Mouse (Mus musculus) midbrain, embryonic 12.5 days (tissue): ENCODE measurements around the gene Racgap1. TPM values are rescaled to one million over a fixed set of nuclear protein-coding genes. Genes with fewer than 3 reads are reported as not detected.

Source experiments
- ATAC-seq: fragments of 200-750 bp; cut with Nextera tagmentation; 2 replicates; pipeline ENCODE4 v1.8.0; 2017; ENCODE audit warnings: low read depth, moderate TSS enrichment, moderate library complexity; ENCODE audit not compliant: low FRiP score
- H3K27ac ChIP-seq: fragments of 300-500 bp; sonication (generic); replicated peaks from 2 replicates; pipeline ENCODE4 v1.5.1; 2016; ENCODE audit warnings: mild to moderate bottlenecking
- H3K27me3 ChIP-seq: fragments of 300-500 bp; sonication (generic); 2 replicates; pipeline ENCODE4 v1.6.1; 2016; ENCODE audit warnings: mild to moderate bottlenecking
- H3K36me3 ChIP-seq: fragments of 300-500 bp; sonication (generic); 2 replicates; pipeline ENCODE4 v1.6.1; 2016
- H3K4me1 ChIP-seq: fragments of 300-500 bp; sonication (generic); 2 replicates; pipeline ENCODE4 v1.6.1; 2016
- H3K4me2 ChIP-seq: fragments of 300-500 bp; sonication (generic); replicated peaks from 2 replicates; pipeline ENCODE4 v1.6.1; 2016; ENCODE audit warnings: mild to moderate bottlenecking, moderate library complexity
- H3K4me3 ChIP-seq: fragments of 300-500 bp; sonication (generic); 2 replicates; pipeline ENCODE4 v1.5.1; 2016; ENCODE audit warnings: mild to moderate bottlenecking
- H3K9ac ChIP-seq: fragments of 300-500 bp; sonication (generic); replicated peaks from 2 replicates; pipeline ENCODE4 v1.6.1; 2016; ENCODE audit warnings: mild to moderate bottlenecking, moderate library complexity
- H3K9me3 ChIP-seq: fragments of 300-500 bp; sonication (generic); 2 replicates; pipeline ENCODE4 v1.6.1; 2016; ENCODE audit warnings: mild to moderate bottlenecking
- WGBS: fragments of 180-500 bp; shearing (Covaris S2); methylation state at CpG from one replicate; pipeline ENCODE4 v1.1.7; 2016; 5-methylcytosine and 5-hydroxymethylcytosine counted together
- polyA plus RNA-seq: library from polyadenylated mRNA; unstranded; fragments of >200 nt; fragmentation: Nextera tagmentation; extraction: Ambion mirVana; gene quantifications from 2 replicates; pipeline ENCODE4 v1.2.1, GENCODE M21; 2016

Gene Racgap1
- polyA plus RNA-seq, 1 experiment from 2014 or later, result 223 TPM

DNA sequence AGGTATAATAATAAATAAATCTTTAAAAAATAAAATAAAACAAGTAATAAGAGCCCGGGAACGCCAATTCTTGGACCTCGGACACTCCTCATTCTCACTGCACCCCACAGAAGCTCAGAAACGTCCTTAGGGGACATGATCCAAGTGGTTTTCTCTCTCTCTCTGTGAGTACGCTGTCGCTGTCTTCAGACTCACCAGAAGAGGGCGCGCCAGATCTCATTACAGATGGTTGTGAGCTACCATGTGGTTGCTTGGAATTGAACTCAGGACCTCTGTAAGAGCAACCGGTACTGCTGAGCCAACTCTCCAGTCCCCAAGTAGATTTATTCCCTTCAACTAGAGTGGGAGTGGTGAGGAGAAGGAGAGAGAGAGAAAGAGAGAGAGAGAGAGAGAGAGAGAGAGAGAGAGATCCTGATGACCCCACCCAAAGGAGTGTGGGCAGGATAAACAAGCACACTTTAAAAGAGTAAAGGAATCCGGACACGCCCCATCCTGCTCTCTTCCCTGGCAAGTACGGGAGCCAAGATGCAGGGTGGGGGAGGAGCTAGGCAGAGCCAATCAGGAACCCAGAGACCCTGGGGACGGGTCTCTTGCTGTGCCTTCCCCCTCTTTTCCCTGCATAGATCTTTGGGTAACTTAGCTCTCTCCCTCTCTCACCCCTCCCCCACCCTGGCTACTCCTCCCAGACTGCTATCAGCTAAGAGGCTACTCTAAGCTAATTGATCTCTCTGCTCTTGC lies 26.8 kb upstream of the Racgap1 start:
- 14% methylated on average over 13 of the region's 13 CpGs for WGBS

DNA sequence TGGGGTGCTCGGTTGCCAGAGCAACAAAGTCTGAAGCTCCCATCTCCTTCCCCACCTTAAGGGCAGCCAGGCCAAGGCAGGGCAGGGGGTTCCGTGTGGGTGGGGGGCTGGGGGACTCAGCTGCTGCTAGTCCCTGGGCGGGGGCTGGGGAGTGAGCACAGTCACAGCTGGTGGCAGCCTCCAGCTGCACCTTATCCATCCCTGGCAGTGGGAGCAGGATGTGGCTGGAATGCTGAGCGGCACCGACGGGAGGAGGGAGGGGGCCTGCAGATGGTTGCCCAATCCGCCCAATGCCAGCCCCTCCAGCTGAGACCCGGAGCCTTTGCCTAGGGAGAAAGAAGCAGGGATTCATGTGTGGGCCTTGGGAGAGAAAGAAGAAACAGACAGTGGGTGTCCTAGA lies 25.6 kb upstream of the Racgap1 start:
- no peak overlapping the region for H3K4me3 ChIP-seq
- peak overlapping the region; percentile 77 for H3K27ac ChIP-seq
- 18% methylated on average over 8 of the region's 8 CpGs for WGBS
- peaks cover 34% of the 10 kb centered on the region for H3K4me1 ChIP-seq
- H3K27me3 ChIP-seq, result peaks cover 16% of the 10 kb centered on the region
- H3K4me2 ChIP-seq, result peak overlapping the region; percentile 27
- no peaks in the 10 kb centered on the region for H3K36me3 ChIP-seq
- peak; percentile 76 for ATAC-seq
- H3K9ac ChIP-seq, result peak overlapping the region; percentile 16; the same call in 1 of the 2 replicates
- no peaks in the 10 kb centered on the region for H3K9me3 ChIP-seq

More for the DNA sequence above, 26.8 kb upstream of the Racgap1 start:
- no peak overlapping the region for H3K4me3 ChIP-seq
- H3K27ac ChIP-seq, result no peak overlapping the region
- H3K4me1 ChIP-seq, result peaks cover 34% of the 10 kb centered on the region
- peak; percentile 54; the same call in 1 of the 2 replicates for ATAC-seq
- no peak overlapping the region for H3K9ac ChIP-seq
- no peaks in the 10 kb centered on the region for H3K9me3 ChIP-seq
- H3K27me3 ChIP-seq, result peaks cover 6% of the 10 kb centered on the region
- H3K4me2 ChIP-seq, result no peak overlapping the region
- no peaks in the 10 kb centered on the region for H3K36me3 ChIP-seq

DNA sequence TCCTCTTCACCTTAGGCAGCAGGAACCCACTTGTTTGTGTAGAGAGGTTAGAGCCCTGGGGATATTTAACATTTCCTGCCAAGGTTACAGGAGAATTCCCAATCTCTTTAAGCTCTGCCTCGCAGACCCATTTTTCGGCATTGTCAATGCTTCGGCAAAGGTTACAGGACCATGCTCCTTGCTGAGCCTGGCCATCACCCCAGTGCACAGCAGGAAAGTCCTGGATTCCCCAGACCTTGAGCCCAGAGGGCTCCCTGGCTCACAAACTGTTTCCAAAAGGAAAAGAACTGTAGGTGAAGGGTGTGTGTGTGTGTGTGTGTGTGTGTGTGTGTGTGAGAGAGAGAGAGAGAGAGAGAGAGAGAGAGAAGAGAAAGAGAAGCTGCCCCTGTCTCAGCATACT lies 23.4 kb upstream of the Racgap1 start:
- Histone ChIP-seq H3K9ac (no peak overlapping the region), H3K27ac (no peak overlapping the region), H3K36me3 (no peaks in the 10 kb centered on the region), H3K9me3 (no peaks in the 10 kb centered on the region), H3K27me3 (peaks cover 35% of the 10 kb centered on the region), H3K4me2 (peak overlapping the region; percentile 15), H3K4me1 (peaks cover 48% of the 10 kb centered on the region), H3K4me3 (no peak overlapping the region)
- ATAC-seq, result no peak
- 77% methylated on average over 3 of the region's 3 CpGs for WGBS

DNA sequence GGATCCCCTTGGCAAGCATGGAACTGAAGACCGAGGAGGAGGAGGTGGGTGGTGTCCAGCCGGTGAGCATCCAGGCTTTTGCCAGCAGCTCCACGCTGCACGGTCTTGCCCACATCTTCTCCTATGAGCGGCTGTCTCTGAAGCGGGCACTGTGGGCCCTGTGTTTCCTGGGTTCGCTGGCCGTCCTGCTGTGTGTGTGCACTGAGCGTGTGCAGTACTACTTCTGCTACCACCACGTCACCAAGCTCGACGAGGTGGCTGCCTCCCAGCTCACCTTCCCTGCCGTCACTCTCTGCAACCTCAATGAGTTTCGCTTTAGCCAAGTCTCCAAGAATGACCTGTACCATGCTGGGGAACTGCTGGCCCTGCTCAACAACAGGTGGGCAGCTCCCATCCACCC lies 20.3 kb upstream of the Racgap1 start:
- Histone ChIP-seq H3K4me1 (peaks cover 39% of the 10 kb centered on the region), H3K36me3 (no peaks in the 10 kb centered on the region), H3K9ac (peak overlapping the region; percentile 90; the same call in 1 of the 2 replicates), H3K9me3 (no peaks in the 10 kb centered on the region), H3K27ac (no peak overlapping the region), H3K4me3 (peak overlapping the region; percentile 54), H3K4me2 (peak overlapping the region; percentile 88), H3K27me3 (peaks cover 45% of the 10 kb centered on the region)
- ATAC-seq, result no peak
- 82% methylated on average over 14 of the region's 14 CpGs for WGBS

DNA sequence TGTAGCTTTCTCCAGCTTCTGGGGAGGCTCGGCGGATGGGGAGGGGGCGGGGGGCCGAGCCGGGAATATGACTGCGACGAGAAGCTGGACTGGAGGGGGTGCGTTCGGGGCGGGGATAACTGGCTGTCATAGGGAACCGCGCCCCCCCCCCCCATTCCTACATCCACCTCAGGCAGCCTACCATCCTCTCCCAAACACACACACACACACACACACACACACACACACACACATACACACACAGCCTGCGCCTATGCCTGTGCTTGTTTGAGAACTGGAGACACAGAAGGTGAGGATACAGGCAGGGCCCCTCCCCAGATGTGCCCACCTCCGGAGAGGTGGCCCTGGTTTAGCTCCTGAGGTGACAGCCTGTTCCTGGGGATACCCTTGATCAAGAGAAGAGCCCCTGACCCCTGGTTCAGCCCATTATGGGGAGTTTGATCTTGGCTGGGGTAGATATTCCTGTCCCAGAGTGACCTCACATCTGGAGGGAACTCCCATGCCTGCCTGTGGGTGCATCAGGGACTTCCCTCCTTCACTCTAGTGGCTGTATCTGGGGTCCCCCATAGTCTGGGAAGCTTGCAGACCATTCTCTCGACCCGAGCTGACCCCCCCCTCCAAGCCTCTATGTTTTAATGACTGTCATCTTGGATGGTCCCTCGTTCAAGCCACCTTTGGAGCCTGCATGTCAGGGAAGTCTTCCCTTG lies 19.7 kb upstream of the Racgap1 start:
- Histone ChIP-seq H3K9ac (peak overlapping the region; percentile 90), H3K4me3 (peak overlapping the region; percentile 54), H3K4me1 (peaks cover 41% of the 10 kb centered on the region), H3K27me3 (peaks cover 51% of the 10 kb centered on the region), H3K9me3 (no peaks in the 10 kb centered on the region), H3K27ac (peak overlapping the region; percentile 73), H3K4me2 (peak overlapping the region; percentile 88), H3K36me3 (no peaks in the 10 kb centered on the region)
- WGBS, result 46% methylated on average over 4 of the region's 17 CpGs
- ATAC-seq, result peak; percentile 35; the same call in 1 of the 2 replicates

DNA sequence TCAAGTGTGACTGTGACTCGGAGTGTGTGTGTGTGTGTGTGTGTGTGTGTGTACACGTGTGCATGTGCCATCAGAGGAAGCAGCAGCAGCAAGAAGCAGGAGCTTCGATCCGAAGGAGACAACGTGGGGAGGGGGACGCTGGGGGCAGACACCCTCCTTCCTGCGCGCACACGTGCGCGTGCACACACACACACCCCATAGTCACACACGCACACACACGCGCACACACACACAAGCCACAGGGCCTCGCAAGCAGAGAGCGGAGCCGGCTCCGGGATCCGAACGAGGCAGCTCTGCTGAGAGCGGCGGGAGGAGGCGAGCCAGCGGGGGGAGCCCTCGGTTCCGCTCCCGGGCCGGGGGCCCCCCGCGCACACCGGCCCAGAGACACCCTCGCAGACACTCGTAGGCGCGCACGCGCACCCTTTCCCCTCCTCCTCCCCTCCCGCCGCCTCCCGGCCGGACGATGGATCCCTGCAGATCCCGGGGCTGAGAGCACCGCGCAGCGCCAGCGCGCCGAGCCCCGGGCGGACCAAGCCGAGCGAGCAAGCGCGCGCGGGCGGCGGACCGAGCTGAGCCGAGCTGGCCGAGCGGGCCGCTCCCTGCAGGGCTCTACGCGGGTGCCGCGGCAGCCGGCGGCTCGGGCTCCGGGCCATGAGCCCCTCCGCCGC lies 18.8 kb upstream of the Racgap1 start, which contains the start of gene Asic1:
Asic1 (plus strand) TSS at position 215 of the 668 bp plus-strand sequence.
- ATAC-seq, result peak; percentile 72
- Histone ChIP-seq H3K27ac (peak within 1 kb of the TSS; percentile 73), H3K9me3 (no peaks in the 10 kb centered on the region), H3K4me2 (peak within 1 kb of the TSS; percentile 88), H3K9ac (peak within 1 kb of the TSS; percentile 90), H3K27me3 (peaks cover 60% of the 10 kb centered on the region), H3K4me3 (peak within 1 kb of the TSS; percentile 54), H3K36me3 (no peaks in the 10 kb centered on the region), H3K4me1 (peaks cover 46% of the 10 kb centered on the region)
- WGBS, result under 1% methylated on average over 65 of the region's 74 CpGs

DNA sequence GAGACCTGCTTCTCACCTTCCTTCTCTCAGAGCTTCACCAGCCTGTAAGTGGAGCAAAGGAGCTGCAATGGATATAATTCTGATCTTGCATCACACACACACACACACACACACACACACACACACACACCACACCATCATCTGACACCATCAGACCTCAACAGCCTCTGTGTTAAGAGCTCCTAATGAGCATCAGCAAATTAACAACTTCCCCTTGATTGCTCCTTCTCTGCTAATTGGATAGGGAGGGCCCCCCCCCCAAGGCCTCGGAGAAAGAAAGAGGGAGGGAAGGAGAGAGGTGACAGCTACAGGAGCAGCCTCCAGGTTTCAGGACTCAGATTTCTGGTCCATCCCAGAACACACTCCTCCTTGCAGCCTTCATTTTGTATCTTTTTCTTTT lies 17.9 kb upstream of the Racgap1 start:
- H3K36me3 ChIP-seq, result no peaks in the 10 kb centered on the region
- no peak overlapping the region for H3K9ac ChIP-seq
- H3K4me3 ChIP-seq, result peak overlapping the region; percentile 54; the same call in 1 of the 2 replicates
- peak overlapping the region; percentile 73 for H3K27ac ChIP-seq
- H3K4me2 ChIP-seq, result peak overlapping the region; percentile 88
- H3K4me1 ChIP-seq, result peaks cover 55% of the 10 kb centered on the region
- H3K27me3 ChIP-seq, result peaks cover 60% of the 10 kb centered on the region
- H3K9me3 ChIP-seq, result no peaks in the 10 kb centered on the region
- ATAC-seq, result no peak
- WGBS, result 17% methylated on average over 1 of the region's 1 CpGs

DNA sequence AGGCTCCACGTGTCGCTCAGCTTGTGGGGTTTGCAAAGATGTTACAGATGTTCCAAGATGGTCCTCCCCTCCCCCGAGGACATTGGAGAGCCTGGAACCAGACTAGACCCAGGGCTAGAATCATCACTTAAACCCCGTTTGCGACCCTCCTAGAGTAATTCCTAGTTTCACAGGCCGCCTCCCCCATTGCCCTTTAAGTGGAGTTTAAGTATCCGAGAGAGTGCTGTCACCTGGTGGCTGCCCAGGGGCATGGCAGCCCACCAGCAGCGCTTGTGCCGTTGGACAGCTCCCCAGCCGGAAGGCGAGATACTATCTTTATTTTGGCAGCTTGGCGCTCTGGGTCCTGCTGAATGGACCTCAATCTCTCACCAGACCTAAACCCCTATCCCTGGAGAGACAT lies 17.4 kb upstream of the Racgap1 start:
- H3K4me3 ChIP-seq, result peak overlapping the region; percentile 3; the same call in 1 of the 2 replicates
- WGBS, result 2% methylated on average over 12 of the region's 12 CpGs
- no peaks in the 10 kb centered on the region for H3K36me3 ChIP-seq
- peak overlapping the region; percentile 73 for H3K27ac ChIP-seq
- H3K9ac ChIP-seq, result no peak overlapping the region
- no peak for ATAC-seq
- H3K4me1 ChIP-seq, result peaks cover 60% of the 10 kb centered on the region
- peaks cover 60% of the 10 kb centered on the region for H3K27me3 ChIP-seq
- H3K4me2 ChIP-seq, result peak overlapping the region; percentile 88; the same call in 1 of the 2 replicates
- no peaks in the 10 kb centered on the region for H3K9me3 ChIP-seq

DNA sequence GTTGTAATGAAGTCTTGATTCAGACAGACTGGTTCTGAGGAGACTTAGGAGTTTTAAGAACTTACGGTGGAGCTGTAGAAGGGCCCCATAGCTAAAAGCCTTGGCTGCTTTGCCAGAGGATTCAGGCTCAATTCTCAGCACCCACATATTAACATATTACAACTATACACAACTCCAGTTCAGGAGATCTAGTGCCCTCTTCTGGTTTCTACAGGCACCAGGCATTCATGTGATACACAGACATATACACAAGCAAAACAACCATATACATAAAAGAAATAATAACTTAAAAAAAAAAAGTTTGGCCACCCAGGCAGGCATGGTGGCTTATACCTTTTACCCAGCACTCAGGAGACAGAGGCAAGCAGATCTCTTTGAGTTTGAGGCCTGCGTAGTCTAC lies 16.1 kb upstream of the Racgap1 start:
- Histone ChIP-seq H3K27ac (no peak overlapping the region), H3K4me3 (no peak overlapping the region), H3K36me3 (no peaks in the 10 kb centered on the region), H3K27me3 (peaks cover 50% of the 10 kb centered on the region), H3K9me3 (no peaks in the 10 kb centered on the region), H3K9ac (no peak overlapping the region), H3K4me2 (no peak overlapping the region), H3K4me1 (peaks cover 61% of the 10 kb centered on the region)
- ATAC-seq, result no peak
- 98% methylated on average over 2 of the region's 2 CpGs for WGBS

DNA sequence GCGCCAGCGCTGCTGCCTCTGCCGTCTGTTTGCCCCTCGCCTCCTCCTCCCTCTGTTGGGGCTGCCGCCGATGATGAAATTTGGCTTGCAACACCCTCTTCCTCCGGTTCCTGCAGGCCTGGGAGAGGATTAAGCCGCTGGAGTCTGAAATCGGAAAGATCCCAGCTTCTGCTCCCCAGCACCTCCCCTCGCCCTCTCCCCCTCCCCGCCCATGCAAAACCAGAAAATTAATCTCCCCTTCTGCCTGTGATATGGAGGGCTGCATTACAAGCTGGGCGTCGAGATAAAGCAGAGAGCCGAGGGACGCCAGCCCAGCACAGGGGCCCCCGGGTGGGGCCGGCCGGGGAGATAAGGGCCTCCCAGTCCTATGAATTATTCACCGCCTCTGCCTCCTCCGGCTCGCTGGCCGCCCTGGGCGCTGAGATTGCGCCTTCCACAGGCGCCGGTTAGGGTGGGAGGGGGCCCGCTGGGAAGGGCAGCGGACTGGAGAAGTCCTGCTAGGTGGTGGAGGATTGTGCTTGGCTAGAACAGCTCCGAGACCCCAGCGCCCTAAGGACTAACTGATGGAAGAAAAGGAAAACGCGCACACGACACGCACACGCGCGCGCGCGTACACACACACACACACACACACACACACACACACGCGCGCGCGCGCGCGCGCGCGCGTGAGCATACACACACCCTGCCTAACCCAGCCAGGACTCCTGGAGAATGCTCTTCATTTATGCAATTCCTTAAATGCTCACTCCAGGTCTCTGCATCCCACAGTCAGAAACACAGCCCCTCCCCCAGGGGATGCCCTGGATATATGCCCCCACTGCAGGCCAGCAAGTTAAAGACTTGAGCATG lies 13.4 kb upstream of the Racgap1 start:
- peaks cover 30% of the 10 kb centered on the region for H3K27me3 ChIP-seq
- peak overlapping the region; percentile 42 for H3K4me3 ChIP-seq
- H3K4me2 ChIP-seq, result peak overlapping the region; percentile 63
- WGBS, result under 1% methylated on average over 52 of the region's 52 CpGs
- no peaks in the 10 kb centered on the region for H3K9me3 ChIP-seq
- ATAC-seq, result peak; percentile 92
- H3K27ac ChIP-seq, result peak overlapping the region; percentile 88
- peaks cover 50% of the 10 kb centered on the region for H3K4me1 ChIP-seq
- peak overlapping the region; percentile 46 for H3K9ac ChIP-seq
- no peaks in the 10 kb centered on the region for H3K36me3 ChIP-seq

DNA sequence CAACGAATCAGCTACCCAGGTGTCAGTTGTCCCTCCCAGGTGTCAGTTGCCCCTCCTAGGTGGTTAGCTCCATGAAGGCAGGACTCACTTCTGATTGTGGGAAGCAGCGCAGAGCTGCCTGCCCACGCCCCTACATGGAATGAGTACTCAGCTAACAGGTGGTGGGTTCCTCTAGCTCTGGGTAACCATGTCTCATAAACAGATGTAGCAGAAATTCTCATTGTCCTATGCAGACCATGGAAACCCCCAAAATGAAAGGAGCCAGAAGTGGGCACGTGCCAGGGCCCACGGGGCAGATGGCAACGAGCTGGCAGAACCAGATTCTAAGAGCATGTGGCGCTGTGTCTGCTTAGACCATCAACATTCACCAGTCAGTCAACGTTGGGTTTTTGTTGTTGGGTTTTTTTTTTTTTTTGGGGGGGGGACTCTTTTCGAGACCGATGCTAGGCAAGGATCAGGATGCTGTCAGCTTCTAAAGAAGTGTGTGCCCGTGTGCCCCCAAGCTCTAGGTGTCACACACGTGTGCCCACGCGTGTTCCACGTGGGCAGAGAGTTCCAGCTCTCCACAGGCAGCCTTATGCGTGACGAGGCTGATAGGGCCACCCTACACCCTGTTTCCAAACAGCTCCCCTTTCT lies 12.6 kb upstream of the Racgap1 start:
- H3K9me3 ChIP-seq, result no peaks in the 10 kb centered on the region
- peak overlapping the region; percentile 42 for H3K4me3 ChIP-seq
- H3K9ac ChIP-seq, result peak overlapping the region; percentile 46
- H3K4me2 ChIP-seq, result peak overlapping the region; percentile 63
- no peaks in the 10 kb centered on the region for H3K36me3 ChIP-seq
- peaks cover 43% of the 10 kb centered on the region for H3K4me1 ChIP-seq
- peak; percentile 78; the same call in 1 of the 2 replicates for ATAC-seq
- peak overlapping the region; percentile 88 for H3K27ac ChIP-seq
- peaks cover 23% of the 10 kb centered on the region for H3K27me3 ChIP-seq
- WGBS, result 5% methylated on average over 17 of the region's 17 CpGs
